Mouse (Mus musculus): ENCODE data around the gene Lrp2bp.

GRCm38 (mm10) chr8:45995576-45995975 lies 3.5 kb upstream of the Lrp2bp start:
- TF ChIP-seq POLR2A (IDR thresholded peaks at IDR 0.05; ENCODE audit: low read depth, low read length) (no peak), CTCF (IDR thresholded peaks at IDR 0.05; ENCODE audit: borderline replicate concordance, insufficient read depth, low read length) (no peak)
